Mouse (Mus musculus): Measurements from ENCODE around the gene Sgce.
"Not testable (repeated sequence)": the region's sequence is repeated elsewhere in the genome, so short reads cannot be mapped to it uniquely, and the experiment has no call there.

Gene Sgce

DNA sequence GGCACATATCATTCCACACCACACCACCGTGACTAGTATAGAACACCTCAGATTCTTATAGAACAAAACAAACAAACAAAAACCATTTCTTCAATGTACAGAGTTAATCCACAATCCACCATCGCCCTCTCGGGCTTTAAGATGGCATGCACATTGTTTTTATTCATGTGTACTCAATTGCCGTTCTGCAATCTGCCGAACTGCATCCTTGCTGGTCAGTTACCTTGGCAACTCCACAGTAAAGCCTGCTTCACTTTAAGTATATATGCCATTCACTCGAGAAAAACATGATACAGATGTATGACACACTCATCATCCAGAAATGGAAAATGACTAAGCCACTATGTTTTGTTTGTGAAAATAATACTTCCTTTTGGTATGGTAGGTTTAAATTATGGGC, 24.9 kb downstream of the Sgce start:
- no peak for DNase-seq

DNA sequence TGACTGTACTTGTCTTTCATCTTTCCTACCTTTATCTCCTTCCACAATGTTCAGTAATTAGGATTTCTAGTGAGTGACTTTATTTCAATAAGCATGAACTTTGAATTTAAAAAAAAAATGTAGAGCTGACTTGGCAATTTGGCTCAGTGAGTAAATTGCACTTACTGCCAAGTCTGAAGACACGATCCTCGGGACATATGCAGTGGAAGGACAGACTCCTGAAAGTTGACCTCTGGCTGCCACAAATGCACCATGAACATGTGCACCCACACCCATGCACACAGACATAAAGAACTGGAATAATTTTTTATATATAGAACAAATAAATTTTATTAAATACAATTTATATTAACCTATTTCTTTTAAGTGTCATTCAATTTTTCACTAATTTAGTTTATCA, 29.7 kb downstream of the Sgce start:
- DNase-seq, result peak; percentile 59

DNA sequence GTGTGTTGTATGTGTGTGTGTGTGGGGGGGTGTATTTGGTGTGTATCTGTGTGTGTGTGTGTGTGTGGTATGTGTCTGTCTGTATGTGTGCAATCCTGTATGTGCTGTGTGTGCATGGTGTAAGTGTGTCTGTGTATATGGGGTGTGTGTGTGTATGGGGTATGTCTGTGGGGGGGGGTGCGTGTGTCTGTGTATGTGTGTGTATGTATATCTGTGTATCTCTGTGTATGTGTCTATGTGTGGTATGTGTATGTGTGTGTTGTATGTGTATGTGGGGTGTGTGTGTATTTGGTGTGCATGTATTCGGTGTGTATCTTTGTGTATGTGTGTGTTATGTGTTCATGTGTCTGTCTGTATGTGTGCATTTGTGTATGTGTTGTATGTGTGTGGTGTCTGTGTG, 30.8 kb downstream of the Sgce start:
- DNase-seq, result peak; percentile 24

DNA sequence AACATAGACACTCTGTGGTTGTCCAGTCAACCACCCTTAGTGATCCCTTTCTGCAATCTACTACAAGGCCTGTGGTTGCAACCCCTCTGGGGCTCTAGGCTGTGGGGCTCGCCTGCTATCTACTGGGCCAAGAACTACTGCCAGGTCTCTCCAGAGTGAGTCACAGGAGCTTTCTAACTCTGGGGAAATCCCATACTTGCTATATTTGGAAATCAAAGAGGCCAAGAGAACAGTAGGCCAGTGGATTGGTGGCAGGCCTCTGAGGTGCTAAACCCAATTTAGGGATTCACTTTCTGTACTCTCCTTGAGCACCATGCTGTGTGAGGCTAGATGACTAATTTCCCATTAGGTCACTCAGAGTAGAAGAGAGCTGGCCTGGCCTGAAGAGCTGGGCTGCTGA, 38.0 kb downstream of the Sgce start:
- peak; percentile 89 for DNase-seq

DNA sequence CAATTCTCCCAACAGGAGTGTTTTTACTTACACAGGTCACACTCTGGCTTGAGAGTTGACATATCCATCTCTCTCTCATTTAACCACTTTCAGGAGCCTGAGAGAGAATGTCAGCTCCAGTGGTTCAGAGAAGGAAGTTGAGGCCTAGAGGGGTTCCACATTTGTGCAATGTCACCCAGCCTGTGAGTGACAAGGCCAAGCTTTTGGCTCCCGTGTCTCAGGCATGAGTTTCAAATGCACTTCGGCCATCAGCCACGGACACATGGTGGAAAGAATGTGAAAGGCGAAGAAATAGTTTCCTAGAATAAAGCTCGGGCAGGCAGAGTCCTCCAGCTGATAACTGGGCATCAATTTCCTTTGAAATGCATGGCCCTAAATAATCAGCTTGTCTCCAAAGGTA, 40.6 kb downstream of the Sgce start:
- DNase-seq, result no peak

- no peak for DNase-seq
Measured at GRCm38 (mm10) chr6:4703908-4704307, 43.1 kb downstream of the Sgce start.

- no peak for DNase-seq
Measured at GRCm38 (mm10) chr6:4701641-4702040, 45.4 kb downstream of the Sgce start.

- no peak for DNase-seq
Measured at GRCm38 (mm10) chr6:4695778-4696177, 51.2 kb downstream of the Sgce start.

- no peak for DNase-seq
Measured at GRCm38 (mm10) chr6:4694672-4695231, 52.3 kb downstream of the Sgce start.

- no peak for DNase-seq
Measured at GRCm38 (mm10) chr6:4693544-4693943, 53.5 kb downstream of the Sgce start.

DNA sequence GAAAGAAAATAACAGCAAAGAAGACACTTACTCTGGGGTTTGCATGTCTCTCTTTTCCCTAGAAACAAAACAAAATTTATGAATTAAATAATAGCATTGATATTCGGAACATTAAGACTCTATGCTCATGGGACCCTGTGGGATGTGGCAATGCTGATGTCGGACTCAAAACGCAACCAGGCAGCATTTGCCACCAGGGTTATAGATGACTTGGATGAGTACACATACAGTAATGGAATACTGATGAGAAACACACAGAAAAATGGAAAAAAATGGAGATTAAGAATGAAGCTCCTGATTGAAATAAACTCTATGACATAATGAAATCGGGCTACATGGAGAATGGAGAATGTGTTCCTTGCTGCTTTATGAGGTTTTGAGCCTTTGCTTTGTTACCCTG, 56.6 kb downstream of the Sgce start:
- DNase-seq, result no peak

GRCm38 (mm10) chr6:4684706-4685340, 62.2 kb downstream of the Sgce start:
- no peak for DNase-seq

DNA sequence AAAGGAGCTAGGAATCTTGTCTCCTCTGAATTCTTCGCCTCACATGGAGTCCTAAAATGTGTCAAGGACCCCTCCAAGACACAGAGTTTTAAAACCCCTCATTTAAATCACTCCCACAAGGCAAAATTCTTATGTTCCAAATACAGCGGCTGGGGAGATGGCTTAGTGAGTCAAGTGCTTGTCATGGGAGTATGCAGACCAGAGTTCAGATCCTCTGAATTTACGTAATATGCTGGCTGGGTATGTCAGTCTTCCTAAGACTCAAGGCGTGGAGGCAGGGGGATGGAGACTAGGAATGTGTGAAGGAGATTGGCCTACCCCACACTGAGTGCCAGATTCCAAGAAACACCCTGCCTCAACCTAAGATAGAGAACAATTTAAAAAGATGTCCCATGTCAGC, 66.4 kb downstream of the Sgce start:
- no peak for DNase-seq

GRCm38 (mm10) chr6:4679981-4680380, 67.0 kb downstream of the Sgce start:
- DNase-seq, result no peak

DNA sequence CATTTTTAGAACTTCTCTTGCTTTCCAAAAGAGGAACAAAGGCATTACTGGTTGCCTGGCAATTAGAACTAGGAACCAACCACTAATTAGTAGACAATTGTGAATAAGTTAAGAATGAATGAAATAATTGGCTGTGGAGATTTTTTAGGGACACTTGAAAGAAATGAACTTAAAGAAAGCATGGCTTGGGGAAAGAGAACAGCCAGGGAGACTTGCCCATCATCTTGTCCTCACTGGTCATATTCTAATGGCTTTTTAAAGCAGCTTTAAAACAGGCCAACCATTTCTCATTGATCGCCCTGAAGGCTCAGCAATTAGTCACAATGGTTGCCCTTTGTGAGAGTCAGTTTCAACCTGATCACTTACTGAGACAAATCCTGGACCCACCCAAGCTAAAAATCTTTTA, 69.6 kb downstream of the Sgce start:
- no peak for DNase-seq

DNA sequence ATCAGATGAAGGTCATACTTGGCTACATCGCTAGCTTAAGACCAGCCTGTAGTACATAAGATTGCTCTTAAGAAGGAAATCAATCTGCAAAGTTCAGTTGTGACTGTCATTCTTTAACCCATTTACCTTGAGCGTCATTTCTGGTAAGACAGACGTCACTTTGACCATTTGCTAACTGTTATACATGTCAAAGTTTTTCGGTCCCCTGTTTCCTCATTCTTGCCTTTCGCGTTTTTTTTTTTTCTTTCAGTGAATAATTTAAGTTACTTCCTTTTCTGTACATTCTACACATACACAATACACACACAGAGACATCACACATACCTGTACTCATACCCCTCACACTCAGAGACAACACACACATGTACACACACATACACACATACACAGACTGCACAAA, 81.9 kb downstream of the Sgce start:
- no peak for DNase-seq

DNA sequence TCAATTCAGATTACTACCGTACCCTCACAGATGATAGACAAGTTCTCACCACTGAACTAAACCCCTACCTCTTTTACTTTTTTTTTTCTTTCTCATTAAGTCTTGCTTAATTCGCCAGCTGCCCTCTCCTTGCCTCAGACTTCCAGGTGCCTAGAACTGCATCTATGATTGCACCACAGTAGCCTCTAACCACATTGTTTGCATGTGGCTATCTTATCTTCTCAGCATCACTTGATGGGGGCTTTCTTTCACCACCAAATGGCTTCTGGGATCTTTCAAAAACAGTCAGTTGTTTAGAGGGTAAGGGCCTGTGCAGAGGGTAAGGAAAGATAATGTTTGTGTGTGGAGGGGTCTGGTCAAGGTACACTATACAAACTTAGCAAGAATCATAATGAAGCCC, 82.7 kb downstream of the Sgce start:
- no peak for DNase-seq

DNA sequence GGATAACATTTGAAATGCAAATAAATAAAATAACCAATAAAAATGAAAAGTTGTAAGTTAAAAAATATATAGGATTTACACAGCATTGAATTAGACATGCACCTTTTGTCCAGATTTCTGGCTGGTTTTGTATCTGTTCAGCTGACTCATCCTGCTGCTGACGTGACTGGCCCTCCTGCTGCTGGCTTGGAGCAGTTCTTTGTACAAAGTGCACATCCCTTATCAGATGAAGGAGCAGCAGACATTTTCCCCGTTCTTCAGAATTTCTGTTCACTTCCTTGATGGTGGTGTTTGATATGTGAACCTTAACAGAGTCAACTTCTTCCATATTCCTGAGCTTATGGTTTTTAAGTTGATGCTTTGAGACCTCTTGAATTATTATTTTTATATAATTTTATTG, 83.5 kb downstream of the Sgce start:
- no peak for DNase-seq

GRCm38 (mm10) chr6:4658861-4659260, 88.1 kb downstream of the Sgce start:
- peak; percentile 25 for DNase-seq

GRCm38 (mm10) chr6:4655924-4656323, 91.1 kb downstream of the Sgce start:
- no peak for DNase-seq

- no peak for DNase-seq
Measured at GRCm38 (mm10) chr6:4655466-4655865, 91.5 kb downstream of the Sgce start.

DNA sequence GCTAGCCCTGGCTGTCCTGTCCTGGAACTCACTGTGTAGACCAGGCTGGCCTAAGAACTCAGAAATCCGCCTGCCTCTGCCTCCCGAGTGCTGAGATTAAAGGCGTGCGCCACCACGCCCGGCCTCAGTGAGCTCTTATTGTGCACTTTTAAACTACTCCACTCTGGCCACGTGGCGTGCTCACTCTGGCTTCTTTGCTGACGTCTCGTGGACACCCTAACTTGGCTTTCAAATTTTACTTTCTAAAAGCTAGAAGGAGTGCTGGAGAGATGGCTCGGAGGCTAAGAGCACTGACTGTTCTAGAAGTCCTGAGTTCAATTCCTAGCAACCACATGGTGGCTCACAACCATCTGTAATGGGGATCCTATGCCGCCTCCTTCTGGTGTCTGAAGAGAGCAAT, 93.3 kb downstream of the Sgce start:
- DNase-seq, result not testable (repeated sequence)

DNA sequence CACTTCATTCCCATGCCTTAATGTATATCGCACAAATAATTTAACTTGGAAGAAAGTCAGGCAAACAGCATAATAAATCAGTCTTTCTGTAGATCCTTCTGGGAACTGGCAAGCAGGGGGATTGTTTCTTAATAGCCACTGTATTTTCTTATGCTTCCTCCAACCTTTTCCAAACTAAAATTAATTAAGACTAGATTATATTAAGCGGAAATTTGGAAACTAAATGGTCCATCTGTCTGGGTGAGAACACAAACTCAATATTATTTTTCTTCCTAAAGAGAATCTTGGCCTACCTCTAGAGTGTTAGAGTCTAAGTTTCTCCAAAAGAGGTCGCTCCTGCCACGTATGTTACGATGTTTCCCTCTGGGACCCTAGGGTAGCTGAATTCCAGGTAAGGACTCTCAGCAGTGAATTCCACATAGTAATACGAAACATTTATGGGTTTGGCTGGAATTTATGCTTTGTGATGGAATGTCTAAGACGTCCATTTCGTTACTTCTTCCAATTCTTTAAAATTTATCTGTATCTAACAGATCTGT, 94.3 kb downstream of the Sgce start:
- DNase-seq, result no peak

- DNase-seq, result no peak
Measured at GRCm38 (mm10) chr6:4647351-4647750, 99.7 kb downstream of the Sgce start.

- no peak for DNase-seq
Measured at GRCm38 (mm10) chr6:4642068-4642467, 104.9 kb downstream of the Sgce start.
